Mouse (Mus musculus): ENCODE results near the gene Gm20917.
"Not testable (repeated sequence)": the region's sequence is repeated elsewhere in the genome, so short reads cannot be mapped to it uniquely, and the experiment has no call there.

Gene Gm20917

GRCm38 (mm10) chrY:79151022-79151421 lies at the start of gene Gm20917:
Gene Gm20917 (minus strand): TSS chrY:79151122.
- not testable (repeated sequence) for DNase-seq
